Mouse (Mus musculus): Measurements from ENCODE around the gene Aco2.
A peak's percentile ranks its signal among the peaks of the same experiment; 100 is the strongest.

Aco2 gene

DNA sequence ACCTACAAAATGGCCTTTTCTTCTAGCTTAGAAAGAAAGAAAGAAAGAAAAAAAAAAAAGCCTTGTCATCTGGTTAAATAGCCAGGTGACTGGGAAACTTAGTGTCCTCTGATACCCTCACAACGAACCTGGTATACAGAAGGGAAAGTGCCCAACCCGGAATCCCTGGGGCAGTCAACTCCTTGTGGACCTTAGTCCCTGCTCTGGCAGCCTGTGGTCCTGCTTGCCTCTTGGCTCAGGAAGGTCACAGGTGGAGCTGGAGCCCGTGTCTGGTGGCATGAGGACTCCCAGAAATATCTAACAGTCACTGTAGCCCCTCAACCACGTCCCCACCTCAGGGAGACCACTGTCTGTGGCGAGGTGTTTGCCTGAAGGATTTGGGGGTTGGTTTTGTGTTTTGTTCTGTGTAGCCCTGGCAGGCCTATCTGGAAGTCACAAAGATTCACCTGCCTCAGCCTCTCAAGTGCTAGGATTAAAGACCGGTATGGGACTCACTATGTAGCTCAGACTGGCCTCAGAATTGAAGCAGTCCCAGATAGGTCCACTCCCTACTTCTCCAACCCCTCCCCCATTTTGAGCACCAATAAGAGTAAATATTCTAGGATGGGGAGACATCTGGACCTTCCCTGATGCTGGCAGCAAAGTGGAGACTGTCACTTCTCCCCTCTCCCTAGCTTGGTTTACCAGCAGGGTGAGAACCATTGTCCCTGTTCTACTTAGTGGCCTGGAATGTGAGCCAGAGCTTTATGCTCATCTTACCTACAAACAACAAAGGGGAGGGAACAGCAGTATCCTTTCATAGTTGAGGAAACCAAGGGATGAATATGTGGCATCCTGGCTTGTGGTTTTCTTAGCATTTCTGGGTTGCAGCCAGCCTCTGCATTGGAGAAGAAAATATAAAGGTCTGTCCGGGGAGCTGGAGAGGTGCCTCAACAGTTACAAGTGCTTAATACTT, 34.9 kb upstream of the Aco2 start:
- DNase-seq (ENCODE audit: low read depth, low spot score) = no peak
- H3K36me3 ChIP-seq (ENCODE audit: control insufficient read depth, insufficient read depth, low read length, poor library complexity, severe bottlenecking) = no peaks in the 10 kb centered on the region
- H3K27me3 ChIP-seq (ENCODE audit: control insufficient read depth, insufficient read depth, low read length, poor library complexity, severe bottlenecking) = no peaks in the 10 kb centered on the region

DNA sequence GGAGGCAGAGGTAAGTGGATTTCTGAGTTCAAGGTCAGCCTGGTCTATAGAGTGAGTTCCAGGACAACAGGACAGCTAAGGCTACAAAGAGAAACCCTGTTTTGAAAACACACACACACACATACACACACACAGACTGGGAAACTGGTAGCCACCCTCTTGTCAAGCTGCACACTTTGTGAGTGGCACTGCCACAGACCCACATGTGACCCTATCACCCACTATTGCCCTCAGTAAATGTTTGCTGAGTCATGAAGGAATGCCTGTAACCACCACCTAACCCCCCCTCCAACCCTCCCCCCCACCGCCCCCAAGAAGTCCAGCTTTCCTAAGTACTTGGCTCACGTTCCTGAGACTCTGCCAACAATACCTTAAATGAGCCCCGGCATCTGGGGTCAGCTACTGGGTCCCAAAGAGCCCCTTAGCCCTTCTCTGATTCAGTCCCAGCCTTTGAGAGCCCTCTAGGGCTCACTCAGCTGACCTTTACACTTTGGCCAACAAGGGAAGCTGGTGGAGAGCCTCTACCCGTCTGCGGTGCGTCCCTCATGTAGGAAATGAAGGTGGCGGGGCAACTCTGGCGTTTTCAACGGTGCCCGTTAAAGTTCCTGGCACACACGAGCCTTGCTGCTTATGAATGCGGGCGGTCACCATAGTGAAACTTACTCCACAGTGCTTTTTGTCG, 33.4 kb upstream of the Aco2 start:
- no peak for DNase-seq (ENCODE audit: low read depth, low spot score)
- no peaks in the 10 kb centered on the region for H3K36me3 ChIP-seq (ENCODE audit: control insufficient read depth, insufficient read depth, low read length, poor library complexity, severe bottlenecking)
- no peaks in the 10 kb centered on the region for H3K27me3 ChIP-seq (ENCODE audit: control insufficient read depth, insufficient read depth, low read length, poor library complexity, severe bottlenecking)

DNA sequence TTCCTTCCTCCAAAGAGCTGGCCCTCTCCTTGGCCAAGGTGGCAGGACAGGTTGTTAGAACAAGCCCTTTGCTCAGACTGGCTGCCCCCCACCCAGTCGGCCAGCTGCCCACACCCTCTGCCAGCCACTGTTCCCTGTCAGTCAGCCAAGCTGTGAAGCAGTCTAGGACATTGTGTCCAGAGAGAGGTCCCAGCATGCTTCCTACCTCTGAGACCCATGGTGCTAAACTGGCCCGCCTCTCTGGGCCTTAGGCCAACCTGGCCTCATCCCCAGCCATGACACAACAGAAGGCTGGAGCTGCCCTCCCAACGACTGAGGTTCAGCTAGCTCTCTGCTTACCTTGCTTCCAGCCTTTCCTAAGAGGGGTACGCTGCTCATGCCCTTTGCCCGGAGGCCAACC, 32.5 kb upstream of the Aco2 start:
- DNase-seq (ENCODE audit: low read depth, low spot score) = no peak
- no peaks in the 10 kb centered on the region for H3K36me3 ChIP-seq (ENCODE audit: control insufficient read depth, insufficient read depth, low read length, poor library complexity, severe bottlenecking)

DNA sequence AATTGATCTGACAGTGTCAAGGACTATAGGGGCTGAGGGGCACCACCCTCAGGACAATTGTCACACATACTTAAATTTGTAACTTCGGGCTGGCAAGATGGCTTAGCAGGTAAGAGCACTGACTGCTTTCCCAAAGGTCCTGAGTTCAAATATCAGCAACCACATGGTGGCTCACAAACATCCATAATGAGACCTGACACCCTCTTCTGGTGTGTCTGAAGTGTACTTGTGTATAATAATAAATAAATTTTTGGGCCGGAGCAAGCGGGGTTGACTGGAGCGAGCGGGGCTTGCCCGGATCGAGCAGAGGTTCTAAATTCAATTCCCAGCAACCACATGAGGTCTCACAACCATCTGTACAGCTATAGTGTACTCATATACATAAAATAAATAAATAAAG, 31.8 kb upstream of the Aco2 start:
- no peak for DNase-seq (ENCODE audit: low read depth, low spot score)
- no peaks in the 10 kb centered on the region for H3K27me3 ChIP-seq (ENCODE audit: control insufficient read depth, insufficient read depth, low read length, poor library complexity, severe bottlenecking)
- no peaks in the 10 kb centered on the region for H3K36me3 ChIP-seq (ENCODE audit: control insufficient read depth, insufficient read depth, low read length, poor library complexity, severe bottlenecking)

More for the DNA sequence above, 32.5 kb upstream of the Aco2 start:
- H3K27me3 ChIP-seq (ENCODE audit: control insufficient read depth, insufficient read depth, low read length, poor library complexity, severe bottlenecking) = no peaks in the 10 kb centered on the region

DNA sequence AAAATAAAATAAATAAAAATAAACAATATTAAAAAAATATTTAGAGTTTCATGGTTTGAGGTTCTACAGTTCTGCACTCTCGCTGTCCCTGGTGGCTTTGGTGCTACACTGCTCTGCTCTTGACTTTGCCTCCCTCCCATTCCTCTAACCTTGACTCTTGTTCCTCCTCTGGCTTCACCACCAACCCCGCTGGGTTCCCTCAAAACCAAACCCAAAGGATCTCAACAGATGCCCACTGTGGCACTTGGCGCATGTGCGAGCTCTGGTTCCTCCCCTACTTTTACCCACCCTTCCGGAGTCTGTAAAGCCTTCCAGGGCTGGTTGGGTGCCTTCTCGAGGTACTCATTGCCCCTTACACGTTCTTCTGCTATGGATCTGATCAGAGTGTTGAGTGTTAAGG, 29.8 kb upstream of the Aco2 start:
- Histone ChIP-seq H3K36me3 (ENCODE audit: control insufficient read depth, insufficient read depth, low read length, poor library complexity, severe bottlenecking) (no peaks in the 10 kb centered on the region), H3K27me3 (ENCODE audit: control insufficient read depth, insufficient read depth, low read length, poor library complexity, severe bottlenecking) (no peaks in the 10 kb centered on the region)
- no peak for DNase-seq (ENCODE audit: low read depth, low spot score)

DNA sequence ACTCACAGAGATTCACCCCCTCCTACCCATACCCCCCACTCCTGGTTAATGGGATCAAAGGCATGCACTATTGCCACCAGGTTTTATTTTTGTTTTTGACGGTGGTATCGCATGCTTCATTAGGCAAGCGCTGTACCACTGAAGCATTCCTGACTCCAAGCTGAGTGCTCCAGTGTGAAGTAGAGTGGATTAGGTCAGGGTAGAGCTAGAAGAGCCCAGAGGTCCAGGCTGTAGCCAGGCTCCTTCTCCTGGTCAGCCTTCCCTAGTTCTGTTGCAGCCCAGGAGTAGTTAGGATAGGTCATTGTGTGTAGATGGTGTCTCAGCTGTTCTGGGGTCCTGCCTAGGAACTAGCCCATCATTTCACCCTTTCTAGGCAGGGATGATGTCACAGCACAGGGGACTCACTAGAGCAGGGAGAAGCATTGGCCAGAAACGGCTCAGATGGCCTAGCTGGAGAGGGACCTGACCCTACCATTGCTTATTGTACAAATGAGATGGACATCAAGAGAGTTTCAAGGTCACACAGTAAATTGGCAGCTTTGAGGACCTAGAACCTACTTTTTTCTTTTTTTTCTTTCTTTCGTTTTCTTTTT, 27.0 kb upstream of the Aco2 start:
- no peak for DNase-seq (ENCODE audit: low read depth, low spot score)
- H3K27me3 ChIP-seq (ENCODE audit: control insufficient read depth, insufficient read depth, low read length, poor library complexity, severe bottlenecking) = no peaks in the 10 kb centered on the region
- peaks cover 8% of the 10 kb centered on the region for H3K36me3 ChIP-seq (ENCODE audit: control insufficient read depth, insufficient read depth, low read length, poor library complexity, severe bottlenecking)

DNA sequence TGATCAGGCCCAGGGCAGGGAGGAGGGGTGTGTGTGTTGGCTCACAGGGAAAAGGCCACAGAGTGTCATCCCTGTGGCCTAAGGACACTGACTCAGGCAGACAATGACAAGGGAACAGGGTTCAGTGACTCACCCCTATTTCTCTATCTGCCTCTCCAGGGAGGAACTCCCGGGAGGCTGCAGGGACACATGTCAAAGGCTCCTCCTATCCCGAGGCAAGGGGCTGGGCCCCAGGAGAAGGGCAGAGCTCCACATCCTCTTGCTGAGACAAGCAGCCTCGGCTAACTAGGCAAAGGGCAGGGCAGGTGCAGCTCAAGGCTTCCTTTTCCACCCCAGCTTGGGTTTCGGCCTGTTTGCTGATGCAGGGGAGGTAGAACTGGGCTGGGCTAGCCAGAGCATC, 26.4 kb upstream of the Aco2 start:
- H3K36me3 ChIP-seq (ENCODE audit: control insufficient read depth, insufficient read depth, low read length, poor library complexity, severe bottlenecking) = peaks cover 8% of the 10 kb centered on the region
- H3K27me3 ChIP-seq (ENCODE audit: control insufficient read depth, insufficient read depth, low read length, poor library complexity, severe bottlenecking) = no peaks in the 10 kb centered on the region
- DNase-seq (ENCODE audit: low read depth, low spot score) = no peak

DNA sequence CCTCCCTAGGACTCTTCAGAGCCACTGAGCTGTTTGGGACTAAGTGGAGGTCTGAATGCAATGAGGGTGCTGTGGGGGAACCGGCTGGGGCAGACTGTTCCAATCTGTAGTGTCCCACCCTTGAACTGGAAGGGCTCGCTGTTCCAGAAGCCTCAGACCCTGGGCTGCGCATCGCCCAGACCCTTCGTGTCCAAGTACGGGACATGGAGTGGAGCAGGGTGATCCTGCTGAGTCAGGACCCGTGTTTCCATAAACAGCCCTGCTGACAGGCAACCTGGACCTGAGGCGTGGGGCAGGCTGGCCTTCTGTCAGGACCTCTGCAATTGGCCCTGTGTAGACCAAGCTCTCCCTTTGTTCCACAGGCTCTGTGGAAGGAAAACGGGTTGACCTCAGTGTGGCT, 25.4 kb upstream of the Aco2 start:
- DNase-seq (ENCODE audit: low read depth, low spot score) = no peak
- H3K36me3 ChIP-seq (ENCODE audit: control insufficient read depth, insufficient read depth, low read length, poor library complexity, severe bottlenecking) = peaks cover 10% of the 10 kb centered on the region
- no peaks in the 10 kb centered on the region for H3K27me3 ChIP-seq (ENCODE audit: control insufficient read depth, insufficient read depth, low read length, poor library complexity, severe bottlenecking)

DNA sequence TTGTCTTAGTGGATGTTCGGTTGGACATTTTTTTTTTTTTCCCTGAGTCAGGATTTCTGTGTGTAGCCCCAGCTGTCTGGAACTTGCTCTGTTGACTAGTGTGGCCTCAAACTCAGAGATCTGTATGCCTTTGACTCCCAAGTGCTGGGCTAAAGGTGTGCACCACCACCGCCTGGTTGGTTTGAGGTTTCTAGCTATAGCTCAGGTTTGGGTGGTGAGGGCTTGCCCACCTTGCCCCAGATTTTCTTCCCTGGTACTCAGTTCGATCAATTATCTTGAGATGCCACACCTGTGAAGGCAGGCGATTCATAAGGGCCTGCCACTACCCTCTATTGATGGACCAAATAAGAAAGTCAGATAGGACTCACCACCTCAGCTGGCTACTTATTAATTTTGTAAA, 24.9 kb upstream of the Aco2 start:
- H3K36me3 ChIP-seq (ENCODE audit: control insufficient read depth, insufficient read depth, low read length, poor library complexity, severe bottlenecking) = peaks cover 10% of the 10 kb centered on the region
- no peak for DNase-seq (ENCODE audit: low read depth, low spot score)
- H3K27me3 ChIP-seq (ENCODE audit: control insufficient read depth, insufficient read depth, low read length, poor library complexity, severe bottlenecking) = no peaks in the 10 kb centered on the region

DNA sequence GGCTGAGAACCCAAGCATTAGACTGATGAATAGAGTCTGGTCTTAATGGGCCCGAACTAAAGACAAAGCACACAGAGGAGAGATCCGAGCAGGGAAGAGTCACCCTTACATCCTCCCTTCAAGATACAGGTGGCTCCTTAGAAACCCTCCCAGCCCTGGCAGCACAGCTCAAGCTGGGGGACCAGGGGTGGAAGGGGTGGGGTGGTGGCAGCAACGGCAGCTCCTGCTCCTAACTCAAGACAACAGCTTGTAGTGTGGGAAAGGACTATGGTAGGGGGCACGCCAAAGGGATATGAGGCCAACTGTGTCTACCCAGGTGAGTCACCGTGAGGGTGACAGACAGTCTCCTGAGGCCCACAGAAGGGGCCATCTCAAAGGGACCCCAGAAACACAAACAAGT, 24.2 kb upstream of the Aco2 start:
- Histone ChIP-seq H3K36me3 (ENCODE audit: control insufficient read depth, insufficient read depth, low read length, poor library complexity, severe bottlenecking) (peaks cover 14% of the 10 kb centered on the region), H3K27me3 (ENCODE audit: control insufficient read depth, insufficient read depth, low read length, poor library complexity, severe bottlenecking) (no peaks in the 10 kb centered on the region)
- no peak for DNase-seq (ENCODE audit: low read depth, low spot score)

DNA sequence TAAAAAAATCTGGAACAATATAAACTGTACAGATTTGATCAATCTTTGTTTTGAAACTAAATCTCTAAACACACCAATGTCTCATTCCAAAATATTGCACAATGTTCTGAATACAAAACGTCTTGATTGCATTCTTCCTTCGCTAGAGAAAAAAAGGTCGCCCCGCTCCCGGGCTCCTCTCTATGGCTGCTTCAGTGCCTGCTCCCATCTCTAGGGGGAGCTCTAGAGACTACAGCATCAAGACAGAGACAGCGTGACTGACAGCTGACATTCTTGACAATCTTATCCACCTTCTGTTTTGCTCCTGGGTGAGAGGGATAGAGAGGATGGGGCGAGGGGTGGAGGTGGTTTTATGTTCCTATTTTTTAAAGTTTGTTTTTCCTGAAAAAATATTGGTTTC, 23.8 kb upstream of the Aco2 start:
- no peaks in the 10 kb centered on the region for H3K27me3 ChIP-seq (ENCODE audit: control insufficient read depth, insufficient read depth, low read length, poor library complexity, severe bottlenecking)
- H3K36me3 ChIP-seq (ENCODE audit: control insufficient read depth, insufficient read depth, low read length, poor library complexity, severe bottlenecking) = peaks cover 14% of the 10 kb centered on the region
- DNase-seq (ENCODE audit: low read depth, low spot score) = peak; percentile 83

DNA sequence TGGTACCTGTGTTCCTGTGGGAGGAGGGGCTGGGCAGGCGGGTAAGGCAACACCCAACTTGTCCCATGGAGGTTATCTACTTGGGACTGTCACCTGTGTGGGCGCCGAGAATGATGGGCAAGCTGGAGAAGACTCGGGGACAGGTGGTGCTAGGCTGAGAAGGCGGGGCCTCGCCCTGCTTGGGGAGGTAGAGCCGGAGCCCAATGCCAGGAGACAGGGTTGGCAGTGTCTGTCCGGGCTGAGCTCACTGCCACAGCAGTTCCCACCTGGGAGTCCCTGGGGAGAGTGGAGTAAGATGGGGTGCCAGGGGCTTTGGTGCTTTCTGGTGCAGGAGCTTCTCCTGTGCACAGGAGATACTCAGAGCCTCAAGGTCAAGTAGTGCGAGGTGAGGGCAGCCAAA, 23.0 kb upstream of the Aco2 start:
- Histone ChIP-seq H3K36me3 (ENCODE audit: control insufficient read depth, insufficient read depth, low read length, poor library complexity, severe bottlenecking) (peaks cover 14% of the 10 kb centered on the region), H3K27me3 (ENCODE audit: control insufficient read depth, insufficient read depth, low read length, poor library complexity, severe bottlenecking) (no peaks in the 10 kb centered on the region)
- DNase-seq (ENCODE audit: low read depth, low spot score) = no peak

DNA sequence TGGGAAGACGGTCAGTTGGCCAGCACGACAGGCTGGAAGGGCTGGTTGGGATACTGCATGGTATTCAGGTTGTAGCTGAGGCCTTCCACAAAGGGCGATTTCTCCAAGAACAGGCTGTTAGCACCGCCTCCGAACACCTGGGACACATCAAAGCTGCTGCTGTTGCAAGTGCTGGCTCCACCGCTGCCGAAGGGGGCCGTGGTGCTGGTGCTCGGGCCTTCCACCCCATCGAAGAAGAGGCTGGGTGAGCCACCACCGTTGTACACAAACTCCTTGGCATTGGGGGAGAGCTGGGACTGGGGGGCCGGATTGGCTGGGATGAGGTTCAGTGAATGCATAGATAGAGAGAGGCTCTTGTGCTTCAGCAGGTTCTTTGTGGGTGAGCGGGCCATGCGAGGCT, 21.4 kb upstream of the Aco2 start:
- Histone ChIP-seq H3K27me3 (ENCODE audit: control insufficient read depth, insufficient read depth, low read length, poor library complexity, severe bottlenecking) (no peaks in the 10 kb centered on the region), H3K36me3 (ENCODE audit: control insufficient read depth, insufficient read depth, low read length, poor library complexity, severe bottlenecking) (peaks cover 14% of the 10 kb centered on the region)
- no peak for DNase-seq (ENCODE audit: low read depth, low spot score)

DNA sequence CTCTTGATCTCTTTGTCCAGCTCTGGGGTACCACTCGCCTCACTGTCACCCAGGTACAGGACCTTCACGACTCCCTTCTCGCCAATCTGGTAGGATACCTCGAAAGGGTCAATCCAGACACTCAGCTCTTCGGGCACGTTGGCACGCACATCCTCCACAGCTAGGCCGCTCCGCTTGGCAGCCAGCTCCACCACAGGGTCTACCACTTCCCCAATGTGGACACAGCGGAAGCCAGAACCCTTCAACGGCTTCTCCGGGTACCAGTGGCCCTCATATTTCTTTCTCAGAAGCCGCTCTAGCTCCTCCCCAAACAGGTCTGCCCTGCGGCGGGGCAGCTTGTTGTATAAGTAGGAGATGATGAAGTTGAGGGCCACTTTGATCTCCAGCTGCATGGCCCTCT, 20.7 kb upstream of the Aco2 start:
- Histone ChIP-seq H3K27me3 (ENCODE audit: control insufficient read depth, insufficient read depth, low read length, poor library complexity, severe bottlenecking) (no peaks in the 10 kb centered on the region), H3K36me3 (ENCODE audit: control insufficient read depth, insufficient read depth, low read length, poor library complexity, severe bottlenecking) (peaks cover 14% of the 10 kb centered on the region)
- no peak for DNase-seq (ENCODE audit: low read depth, low spot score)

DNA sequence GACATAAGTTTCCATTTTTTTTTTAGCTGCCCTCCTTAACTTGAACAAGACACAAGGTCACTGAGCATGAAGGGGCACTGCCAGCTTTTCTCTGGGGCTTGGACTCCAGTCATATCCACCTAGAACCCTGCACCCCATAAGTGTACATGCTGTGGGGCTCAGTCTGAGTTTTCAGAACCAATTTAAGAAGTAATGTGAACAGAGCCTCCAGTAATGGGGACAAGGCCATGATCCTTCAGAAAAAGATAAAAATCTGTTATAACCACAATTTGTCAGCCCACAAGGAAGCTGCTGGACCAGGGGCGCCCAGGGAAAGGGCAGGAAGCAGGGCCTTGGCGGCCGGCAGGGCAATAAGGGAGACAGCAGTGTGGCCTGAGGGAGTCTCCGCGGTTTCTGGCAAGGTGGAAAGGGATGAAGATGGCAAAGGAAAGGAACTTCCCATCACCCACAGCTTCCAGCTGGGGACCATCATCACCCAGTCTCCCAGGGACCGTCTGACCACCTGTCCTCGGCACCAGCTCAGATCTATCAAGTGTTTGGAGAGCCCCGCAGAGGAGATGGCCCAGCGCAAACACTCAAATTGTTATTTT, 19.6 kb upstream of the Aco2 start:
- no peak for DNase-seq (ENCODE audit: low read depth, low spot score)
- Histone ChIP-seq H3K27me3 (ENCODE audit: control insufficient read depth, insufficient read depth, low read length, poor library complexity, severe bottlenecking) (no peaks in the 10 kb centered on the region), H3K36me3 (ENCODE audit: control insufficient read depth, insufficient read depth, low read length, poor library complexity, severe bottlenecking) (peaks cover 14% of the 10 kb centered on the region)
